Mouse (Mus musculus): ENCODE data around the gene Skp1a. TPM values are rescaled to one million over a fixed set of nuclear protein-coding genes. Genes with fewer than 3 reads are reported as not detected.

The Skp1a gene
- polyA plus RNA-seq, 1 experiment from 2014 or later = 503 TPM

DNA sequence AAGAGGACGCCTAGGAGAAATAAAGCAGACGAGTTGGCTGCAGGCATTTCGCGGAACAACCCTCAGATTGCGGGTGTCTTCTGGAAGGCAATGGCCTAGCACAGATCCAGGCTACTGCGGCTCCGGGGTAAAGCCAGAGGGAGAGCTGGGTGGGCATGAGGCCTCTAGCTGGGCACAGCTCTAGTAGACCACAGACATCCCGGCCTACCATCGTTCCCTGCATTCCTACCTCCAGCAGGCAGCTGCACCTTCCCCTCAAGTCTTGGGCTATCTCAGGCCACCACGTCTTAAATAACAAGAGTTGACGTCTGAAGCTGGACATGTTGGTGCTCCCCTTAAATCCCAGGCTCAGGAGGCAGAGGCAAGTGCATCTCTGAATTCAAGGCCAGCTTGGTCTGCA, 30.5 kb downstream of the Skp1a start:
- WGBS = 85% methylated on average over 11 of the region's 11 CpGs
- H3K4me3 ChIP-seq (ENCODE audit: low read depth, low read length) = no peak overlapping the region
- H3K9me3 ChIP-seq (ENCODE audit: control insufficient read depth, low read length) = no peaks in the 10 kb centered on the region
- no peaks in the 10 kb centered on the region for H3K36me3 ChIP-seq (ENCODE audit: control insufficient read depth, insufficient read depth, low read length)
- no peak overlapping the region for H3K9ac ChIP-seq (ENCODE audit: low read depth, low read length)
- no peak overlapping the region for H3K4me2 ChIP-seq
- no peak overlapping the region for H3K27ac ChIP-seq (ENCODE audit: low read depth, low read length)
- H3K27me3 ChIP-seq (replicated peaks; ENCODE audit: control insufficient read depth, insufficient read depth, low read length) = no peaks in the 10 kb centered on the region; the same call in 1 of the 2 replicates
- ATAC-seq (replicated peaks; ENCODE audit: low FRiP score) = no peak
- H3K4me1 ChIP-seq (replicated peaks; ENCODE audit: control insufficient read depth, insufficient read depth, low read length) = peaks cover 15% of the 10 kb centered on the region
- no peak for DNase-seq (ENCODE audit: low spot score)

GRCm38 (mm10) chr11:52264871-52265270, 33.1 kb downstream of the Skp1a start:
- DNase-seq (ENCODE audit: low spot score) = no peak
- Histone ChIP-seq H3K9me3 (ENCODE audit: control insufficient read depth, low read length) (no peaks in the 10 kb centered on the region), H3K36me3 (ENCODE audit: control insufficient read depth, insufficient read depth, low read length) (no peaks in the 10 kb centered on the region), H3K4me3 (ENCODE audit: low read depth, low read length) (no peak overlapping the region), H3K4me1 (replicated peaks; ENCODE audit: control insufficient read depth, insufficient read depth, low read length) (peaks cover 18% of the 10 kb centered on the region), H3K4me2 (no peak overlapping the region), H3K27ac (ENCODE audit: low read depth, low read length) (no peak overlapping the region), H3K9ac (ENCODE audit: low read depth, low read length) (no peak overlapping the region), H3K27me3 (replicated peaks; ENCODE audit: control insufficient read depth, insufficient read depth, low read length) (no peaks in the 10 kb centered on the region; the same call in 1 of the 2 replicates)
- WGBS = 69% methylated on average over 7 of the region's 7 CpGs
- no peak for ATAC-seq (replicated peaks; ENCODE audit: low FRiP score)

GRCm38 (mm10) chr11:52265616-52266307, 34.0 kb downstream of the Skp1a start:
- Histone ChIP-seq H3K4me3 (ENCODE audit: low read depth, low read length) (no peak overlapping the region), H3K4me1 (replicated peaks; ENCODE audit: control insufficient read depth, insufficient read depth, low read length) (peaks cover 18% of the 10 kb centered on the region), H3K27me3 (replicated peaks; ENCODE audit: control insufficient read depth, insufficient read depth, low read length) (no peaks in the 10 kb centered on the region; the same call in 1 of the 2 replicates), H3K36me3 (ENCODE audit: control insufficient read depth, insufficient read depth, low read length) (no peaks in the 10 kb centered on the region), H3K4me2 (no peak overlapping the region), H3K9ac (ENCODE audit: low read depth, low read length) (no peak overlapping the region), H3K27ac (ENCODE audit: low read depth, low read length) (no peak overlapping the region), H3K9me3 (ENCODE audit: control insufficient read depth, low read length) (no peaks in the 10 kb centered on the region)
- ATAC-seq (replicated peaks; ENCODE audit: low FRiP score) (no peak), DNase-seq (ENCODE audit: low spot score) (no peak)
- 51% methylated on average over 12 of the region's 12 CpGs for WGBS

DNA sequence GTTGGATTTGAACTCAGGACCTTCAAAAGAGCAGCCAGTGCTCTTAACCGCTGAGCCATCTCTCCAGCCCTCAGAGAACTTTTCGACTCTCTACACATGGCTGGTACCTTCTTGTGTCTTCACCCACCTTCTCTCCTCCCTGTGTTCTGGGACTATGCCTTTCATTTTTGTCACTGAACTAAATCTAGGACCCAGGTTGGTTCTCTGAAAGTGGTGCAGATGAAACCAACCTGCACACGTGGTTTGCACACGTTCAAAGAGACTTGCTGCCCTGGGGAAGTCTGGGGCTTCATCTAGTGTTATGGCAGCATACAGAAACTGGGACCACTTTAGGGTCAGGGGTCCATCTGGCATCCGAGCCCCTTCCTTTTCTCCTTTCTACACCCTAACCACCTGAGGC, 35.5 kb downstream of the Skp1a start:
- H3K27me3 ChIP-seq (replicated peaks; ENCODE audit: control insufficient read depth, insufficient read depth, low read length) = no peaks in the 10 kb centered on the region; the same call in 1 of the 2 replicates
- 76% methylated on average over 5 of the region's 5 CpGs for WGBS
- H3K4me3 ChIP-seq (ENCODE audit: low read depth, low read length) = no peak overlapping the region
- H3K9ac ChIP-seq (ENCODE audit: low read depth, low read length) = no peak overlapping the region
- ATAC-seq (replicated peaks; ENCODE audit: low FRiP score) = no peak
- H3K27ac ChIP-seq (ENCODE audit: low read depth, low read length) = no peak overlapping the region
- no peak for DNase-seq (ENCODE audit: low spot score)
- no peaks in the 10 kb centered on the region for H3K9me3 ChIP-seq (ENCODE audit: control insufficient read depth, low read length)
- H3K4me2 ChIP-seq = no peak overlapping the region
- H3K4me1 ChIP-seq (replicated peaks; ENCODE audit: control insufficient read depth, insufficient read depth, low read length) = peaks cover 18% of the 10 kb centered on the region
- no peaks in the 10 kb centered on the region for H3K36me3 ChIP-seq (ENCODE audit: control insufficient read depth, insufficient read depth, low read length)

GRCm38 (mm10) chr11:52268104-52268835, 36.5 kb downstream of the Skp1a start:
- Histone ChIP-seq H3K4me2 (no peak overlapping the region), H3K27me3 (replicated peaks; ENCODE audit: control insufficient read depth, insufficient read depth, low read length) (no peaks in the 10 kb centered on the region; the same call in 1 of the 2 replicates), H3K36me3 (ENCODE audit: control insufficient read depth, insufficient read depth, low read length) (no peaks in the 10 kb centered on the region), H3K9ac (ENCODE audit: low read depth, low read length) (no peak overlapping the region), H3K9me3 (ENCODE audit: control insufficient read depth, low read length) (no peaks in the 10 kb centered on the region), H3K4me3 (ENCODE audit: low read depth, low read length) (no peak overlapping the region), H3K27ac (ENCODE audit: low read depth, low read length) (no peak overlapping the region), H3K4me1 (replicated peaks; ENCODE audit: control insufficient read depth, insufficient read depth, low read length) (peaks cover 18% of the 10 kb centered on the region)
- DNase-seq (ENCODE audit: low spot score) (no peak), ATAC-seq (replicated peaks; ENCODE audit: low FRiP score) (no peak)
- WGBS = 55% methylated on average over 7 of the region's 7 CpGs

GRCm38 (mm10) chr11:52269841-52270240, 38.0 kb downstream of the Skp1a start:
- Histone ChIP-seq H3K27me3 (replicated peaks; ENCODE audit: control insufficient read depth, insufficient read depth, low read length) (no peaks in the 10 kb centered on the region; the same call in 1 of the 2 replicates), H3K4me3 (ENCODE audit: low read depth, low read length) (no peak overlapping the region), H3K27ac (ENCODE audit: low read depth, low read length) (no peak overlapping the region), H3K4me2 (no peak overlapping the region), H3K4me1 (replicated peaks; ENCODE audit: control insufficient read depth, insufficient read depth, low read length) (peaks cover 18% of the 10 kb centered on the region), H3K9me3 (ENCODE audit: control insufficient read depth, low read length) (no peaks in the 10 kb centered on the region), H3K36me3 (ENCODE audit: control insufficient read depth, insufficient read depth, low read length) (no peaks in the 10 kb centered on the region), H3K9ac (ENCODE audit: low read depth, low read length) (no peak overlapping the region)
- WGBS = 85% methylated on average over 6 of the region's 6 CpGs
- DNase-seq (ENCODE audit: low spot score) = no peak
- no peak for ATAC-seq (replicated peaks; ENCODE audit: low FRiP score)

- Histone ChIP-seq H3K4me3 (ENCODE audit: low read depth, low read length) (no peak overlapping the region), H3K27me3 (replicated peaks; ENCODE audit: control insufficient read depth, insufficient read depth, low read length) (no peaks in the 10 kb centered on the region; the same call in 1 of the 2 replicates), H3K27ac (ENCODE audit: low read depth, low read length) (no peak overlapping the region), H3K4me1 (replicated peaks; ENCODE audit: control insufficient read depth, insufficient read depth, low read length) (peaks cover 3% of the 10 kb centered on the region; the same call in 1 of the 2 replicates), H3K9me3 (ENCODE audit: control insufficient read depth, low read length) (no peaks in the 10 kb centered on the region), H3K4me2 (no peak overlapping the region), H3K36me3 (ENCODE audit: control insufficient read depth, insufficient read depth, low read length) (no peaks in the 10 kb centered on the region), H3K9ac (ENCODE audit: low read depth, low read length) (no peak overlapping the region)
- WGBS = 85% methylated on average over 8 of the region's 8 CpGs
- DNase-seq (ENCODE audit: low spot score) (no peak), ATAC-seq (replicated peaks; ENCODE audit: low FRiP score) (no peak)
Measured at GRCm38 (mm10) chr11:52271765-52272495, 40.1 kb downstream of the Skp1a start.

GRCm38 (mm10) chr11:52272619-52273018, 40.8 kb downstream of the Skp1a start:
- Histone ChIP-seq H3K4me1 (replicated peaks; ENCODE audit: control insufficient read depth, insufficient read depth, low read length) (peaks cover 1% of the 10 kb centered on the region; the same call in 1 of the 2 replicates), H3K27me3 (replicated peaks; ENCODE audit: control insufficient read depth, insufficient read depth, low read length) (no peaks in the 10 kb centered on the region; the same call in 1 of the 2 replicates), H3K36me3 (ENCODE audit: control insufficient read depth, insufficient read depth, low read length) (no peaks in the 10 kb centered on the region), H3K9me3 (ENCODE audit: control insufficient read depth, low read length) (no peaks in the 10 kb centered on the region), H3K4me2 (no peak overlapping the region), H3K4me3 (ENCODE audit: low read depth, low read length) (no peak overlapping the region), H3K9ac (ENCODE audit: low read depth, low read length) (no peak overlapping the region), H3K27ac (ENCODE audit: low read depth, low read length) (no peak overlapping the region)
- DNase-seq (ENCODE audit: low spot score) (no peak), ATAC-seq (replicated peaks; ENCODE audit: low FRiP score) (no peak)
- WGBS = 70% methylated on average over 6 of the region's 6 CpGs
